Mouse (Mus musculus) lung, postnatal 4 days (tissue): ENCODE measurements around the gene Tex52.

Source experiments
- DNase-seq, 2 experiments: peaks; one replicate each; pipeline ENCODE4 v3.0.0; 2021

Tex52 gene

DNA sequence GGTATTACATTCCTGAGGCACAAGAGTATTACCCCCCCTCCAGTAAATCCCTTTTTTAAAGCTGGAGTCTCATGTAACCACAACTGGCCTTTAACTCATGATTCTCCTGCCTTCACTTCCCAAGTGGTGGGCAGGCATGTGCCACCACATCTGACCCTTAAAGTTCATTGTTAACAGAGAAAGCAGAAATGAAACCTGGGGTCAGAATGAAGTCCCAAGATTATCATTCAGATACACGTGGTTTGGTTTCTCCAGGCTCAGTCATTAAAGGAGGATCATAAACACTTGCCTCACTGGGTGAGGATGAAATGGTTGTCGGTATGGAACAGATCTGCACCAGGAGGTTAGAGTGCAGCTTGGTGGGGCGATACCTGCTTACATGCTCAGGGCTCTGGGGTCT is 6.0 kb downstream of the Tex52 start:
- DNase-seq: no peak

DNA sequence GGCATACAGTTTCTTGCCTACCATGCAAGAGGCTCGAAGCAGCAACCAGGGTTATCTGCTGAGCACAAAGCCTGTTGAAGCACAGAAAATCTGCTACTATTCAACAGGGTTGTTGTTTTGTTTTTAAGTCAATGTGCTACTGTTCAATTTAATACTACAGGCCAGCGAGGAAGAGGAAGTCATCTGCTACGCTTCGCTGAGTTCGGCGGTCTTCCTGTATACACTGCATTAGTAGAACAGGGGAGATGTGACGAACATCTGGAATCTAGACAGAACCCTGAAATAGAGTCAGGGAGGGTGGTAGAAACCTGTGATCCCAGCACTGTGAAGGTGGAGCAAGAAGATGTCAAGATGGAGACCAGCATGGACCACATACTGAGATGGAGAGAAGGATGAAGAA is 8.5 kb downstream of the Tex52 start:
- DNase-seq: no peak

DNA sequence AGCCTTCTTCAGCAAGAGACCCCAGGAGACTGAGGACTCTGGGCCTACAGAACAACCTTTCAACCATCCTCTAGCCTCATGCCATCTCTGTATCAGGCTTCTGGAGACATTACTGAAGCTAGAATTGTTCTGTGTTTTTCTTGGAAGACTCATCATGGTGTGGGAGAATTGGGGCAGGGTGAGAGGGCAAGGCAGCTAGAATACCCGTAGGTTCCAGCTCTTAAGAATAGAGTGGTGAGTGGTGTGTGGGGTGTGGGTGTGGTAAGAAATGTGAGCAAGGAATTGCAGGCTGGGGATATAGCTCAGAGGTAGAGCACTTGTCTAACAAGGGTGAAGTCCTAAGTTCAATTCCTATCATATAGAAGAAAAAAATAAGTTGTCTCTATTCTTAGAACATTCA is 9.8 kb downstream of the Tex52 start:
- no peak for DNase-seq

DNA sequence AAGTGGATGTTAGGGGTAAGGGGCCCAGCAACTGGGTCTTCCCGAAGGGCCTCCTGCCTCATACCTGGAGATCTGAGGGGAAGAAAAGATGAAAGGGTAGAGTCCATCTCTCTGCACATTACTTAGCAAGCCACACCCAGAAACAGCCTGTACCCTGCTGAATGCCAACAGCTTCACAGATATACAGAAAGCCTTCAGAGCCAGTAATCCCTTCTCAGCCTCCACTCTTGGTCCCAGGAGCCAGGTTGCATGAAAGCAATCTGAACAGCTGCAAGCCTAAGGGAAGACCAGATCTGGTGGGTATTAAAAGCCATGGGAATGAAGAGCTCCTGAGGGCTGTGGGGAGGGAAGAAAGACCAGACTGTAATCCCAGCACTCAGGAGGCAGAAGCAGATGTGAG is 13.9 kb downstream of the Tex52 start:
- no peak for DNase-seq

DNA sequence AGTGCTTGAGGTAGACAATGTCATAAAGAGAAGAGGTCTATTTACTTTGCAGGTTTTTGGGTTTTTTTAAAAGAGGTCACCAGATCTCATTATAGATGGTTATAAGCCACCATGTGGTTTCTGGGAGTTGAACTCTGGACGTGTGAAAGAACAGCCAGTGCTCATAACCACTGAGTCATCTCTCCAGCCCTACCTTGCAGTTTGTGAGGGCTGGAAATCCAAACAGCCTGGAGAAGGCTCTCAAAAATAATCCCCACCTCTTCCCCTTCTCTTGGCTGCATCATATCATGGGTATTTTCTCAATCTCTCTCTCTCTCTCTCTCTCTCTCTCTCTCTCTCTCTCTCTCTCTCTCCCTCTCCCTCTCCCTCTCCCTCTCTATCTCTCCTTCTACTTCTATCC is 15.4 kb downstream of the Tex52 start:
- DNase-seq: no peak

DNA sequence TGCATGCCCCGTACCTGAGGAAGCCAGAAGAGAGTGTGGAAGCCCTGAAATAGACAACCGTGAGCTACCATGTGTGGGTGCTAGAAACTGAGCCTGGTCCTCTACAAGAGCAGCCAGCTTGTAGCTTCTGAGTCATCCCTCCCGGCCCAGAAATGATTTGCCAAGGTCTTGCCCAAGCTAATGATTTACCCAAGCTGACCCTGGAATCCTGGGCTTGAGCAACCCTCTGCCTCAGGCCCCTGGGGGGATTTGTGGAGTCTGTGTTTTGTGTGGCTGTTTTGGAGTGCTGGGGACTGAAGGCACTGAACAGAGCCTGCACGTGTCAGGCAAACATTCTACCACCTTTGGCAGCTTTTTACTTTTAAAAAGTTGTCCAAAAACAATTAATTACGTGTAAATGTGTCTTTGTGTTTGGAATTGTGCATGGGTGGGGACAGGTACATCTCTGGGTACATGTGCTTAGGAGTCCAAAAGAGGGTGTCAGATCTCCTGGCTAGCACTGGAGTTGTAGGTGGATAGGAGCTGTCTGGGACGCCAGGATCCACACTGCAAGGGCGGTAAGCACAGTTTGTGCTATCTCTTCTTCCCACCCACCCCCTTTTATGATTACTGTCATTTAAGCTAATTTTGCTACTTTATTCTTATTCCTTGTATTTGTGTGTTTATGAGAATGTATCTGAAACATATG is 22.5 kb downstream of the Tex52 start:
- no peak for DNase-seq

DNA sequence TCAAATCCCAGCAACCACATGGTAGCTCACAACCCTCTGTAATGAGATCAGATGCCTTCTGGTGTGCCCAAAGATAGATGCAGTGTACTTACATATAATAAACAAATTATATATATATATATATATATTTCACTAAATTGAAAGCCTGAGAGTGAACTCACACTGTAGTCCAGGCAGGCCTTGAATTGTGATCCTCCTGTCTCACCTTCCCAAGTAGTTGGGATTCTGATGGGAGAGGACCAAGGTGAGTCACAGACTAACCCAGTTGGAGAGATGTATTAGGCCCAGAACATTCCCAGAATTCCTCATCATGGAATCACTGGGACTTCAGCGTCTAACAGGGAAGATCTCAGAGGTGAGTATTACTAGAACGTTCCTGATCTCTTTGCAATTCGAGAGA is 23.7 kb downstream of the Tex52 start, which contains the start of gene Nrip2:
TSS of gene Nrip2 (plus strand) at position 301 of the 400 bp plus-strand sequence.
- no peak for DNase-seq

DNA sequence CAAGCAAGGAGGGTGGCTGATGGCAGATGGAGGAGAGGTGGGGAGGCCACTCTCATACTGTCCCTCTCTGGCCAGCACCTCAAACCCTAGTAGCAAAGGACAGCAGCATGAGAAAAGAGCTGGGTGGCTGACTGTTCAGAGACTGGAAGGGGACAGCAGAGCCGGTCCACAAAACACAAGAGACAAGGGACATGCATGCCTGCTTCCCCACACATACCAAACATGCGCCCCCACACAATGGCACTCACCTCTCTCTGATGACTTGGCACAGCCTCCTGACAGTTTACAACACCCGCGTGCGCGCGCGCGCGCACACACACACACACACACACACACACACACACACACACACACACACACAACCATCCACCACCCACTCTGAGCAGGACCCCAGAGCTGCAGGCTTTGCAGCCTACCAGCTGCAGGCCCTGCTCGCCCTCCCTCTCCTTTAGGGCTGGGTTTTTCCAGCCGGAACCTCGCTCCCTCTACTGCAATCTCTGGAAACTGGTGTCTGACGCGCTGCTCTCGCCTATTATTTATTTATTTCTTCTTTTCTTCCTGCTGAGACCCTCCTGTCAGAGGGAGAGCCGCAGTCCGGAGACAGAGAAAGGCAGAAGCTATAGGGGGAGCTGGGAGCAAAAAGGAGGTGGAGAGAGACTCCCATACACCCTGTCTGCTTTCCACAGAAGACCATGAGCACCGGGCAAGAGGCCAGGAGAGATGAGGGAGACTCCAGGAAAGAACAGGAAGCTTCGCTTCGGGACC is 24.3 kb downstream of the Tex52 start:
- DNase-seq: peak; percentile 16 to 40

DNA sequence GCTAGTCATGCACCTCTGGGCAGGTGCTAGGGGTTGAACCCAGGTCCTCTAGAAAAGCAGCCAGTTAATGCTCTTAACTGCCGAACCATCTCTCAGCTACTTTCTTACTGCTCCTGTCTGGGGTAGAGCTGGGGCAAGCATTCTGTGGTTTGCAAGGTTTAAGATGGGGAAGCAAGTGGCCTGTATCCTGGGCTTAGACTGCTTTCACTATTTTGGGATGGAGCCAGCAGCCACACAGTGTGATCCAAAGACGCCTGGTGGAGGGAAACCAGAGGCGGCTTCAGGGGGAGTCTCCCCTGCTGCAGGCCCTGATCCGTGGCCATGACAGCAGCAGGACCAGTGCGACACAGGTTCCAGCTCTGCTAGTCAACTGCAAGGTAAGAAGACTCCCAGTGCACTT is 29.5 kb downstream of the Tex52 start:
- no peak for DNase-seq

DNA sequence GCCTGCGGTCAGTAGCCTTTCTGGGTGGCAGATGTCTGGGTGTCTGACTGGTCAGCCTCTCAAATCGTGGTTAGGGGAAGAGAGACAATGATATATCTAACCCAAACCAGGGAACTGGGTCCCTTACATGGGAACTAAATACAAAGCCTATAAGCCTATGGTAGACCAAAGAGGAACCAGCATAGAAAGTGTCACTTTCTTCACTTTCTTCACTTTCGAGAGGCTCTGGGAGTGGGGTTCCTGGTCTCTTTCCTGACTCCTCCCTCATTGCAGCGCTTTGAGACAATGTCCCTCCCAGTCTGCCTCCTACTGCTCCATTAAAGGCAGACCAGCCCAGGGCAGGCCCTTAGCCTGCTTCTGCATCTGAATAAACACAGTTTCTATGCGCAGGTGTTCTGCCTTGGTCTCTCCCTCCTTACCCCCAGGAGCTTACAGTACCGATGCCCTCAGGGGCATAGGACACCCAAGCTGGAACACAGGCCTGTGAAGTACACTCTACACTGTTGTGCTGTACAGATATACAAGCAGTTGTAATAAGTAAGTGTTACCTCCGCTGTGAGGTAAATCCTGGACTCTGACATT is 33.4 kb downstream of the Tex52 start:
- DNase-seq: no peak

DNA sequence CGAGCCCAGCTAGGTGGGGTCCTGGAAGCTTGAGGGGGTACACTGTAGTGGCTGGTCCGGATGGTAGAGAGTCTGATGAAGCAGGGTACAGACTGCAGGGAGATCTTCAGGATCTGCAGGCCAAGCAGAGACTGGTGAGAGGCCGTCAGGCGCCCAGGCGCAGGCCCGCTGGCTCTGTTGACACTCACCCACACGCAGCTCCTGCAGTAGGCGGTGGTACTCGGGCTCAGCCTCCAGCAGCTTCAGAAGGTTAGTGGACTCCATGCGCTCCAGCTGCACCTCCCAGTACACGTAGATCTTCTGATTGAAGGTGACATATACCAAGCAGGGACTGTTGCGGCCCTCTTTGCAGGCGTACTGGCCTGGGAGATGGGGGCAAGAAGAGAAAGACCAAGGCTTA is 35.0 kb downstream of the Tex52 start:
- DNase-seq: no peak

DNA sequence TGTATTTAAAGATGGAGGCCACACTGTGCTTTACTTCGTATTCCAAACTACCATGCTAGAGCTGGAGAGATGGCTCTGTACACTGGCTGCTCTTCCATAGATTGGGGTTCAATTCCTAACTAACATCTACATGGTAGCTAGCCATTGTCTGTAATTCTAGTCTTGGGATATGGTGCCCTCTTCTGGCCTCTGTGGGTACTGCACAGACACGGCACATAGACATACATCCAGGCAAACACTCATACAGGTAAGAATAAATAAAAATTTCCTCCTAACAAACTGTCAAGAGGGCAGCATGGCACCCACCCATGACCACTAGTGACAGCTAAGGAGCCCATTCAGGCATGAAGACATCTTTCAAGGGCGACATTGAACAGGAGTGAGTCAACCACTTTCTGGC is 35.9 kb downstream of the Tex52 start:
- peak; percentile 47 to 81 for DNase-seq

DNA sequence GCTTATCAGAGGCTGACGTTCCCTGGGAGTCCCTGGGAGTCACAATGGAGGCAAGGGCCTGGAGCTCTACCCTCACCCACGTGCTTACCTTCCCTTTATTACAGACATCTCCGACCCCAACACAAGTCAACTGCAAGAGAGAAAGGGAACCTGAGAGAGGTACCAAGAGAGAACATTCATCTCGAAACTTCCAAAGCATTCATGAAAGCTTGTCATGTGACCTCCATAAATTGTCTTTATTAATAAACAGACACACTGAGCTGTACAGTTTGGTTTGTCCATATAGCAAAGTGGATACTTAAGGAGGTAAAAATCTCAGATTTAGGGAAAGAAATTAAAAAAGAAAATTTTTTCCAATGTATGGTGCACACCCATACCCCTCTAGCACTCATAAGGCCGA is 40.9 kb downstream of the Tex52 start:
- DNase-seq: no peak

DNA sequence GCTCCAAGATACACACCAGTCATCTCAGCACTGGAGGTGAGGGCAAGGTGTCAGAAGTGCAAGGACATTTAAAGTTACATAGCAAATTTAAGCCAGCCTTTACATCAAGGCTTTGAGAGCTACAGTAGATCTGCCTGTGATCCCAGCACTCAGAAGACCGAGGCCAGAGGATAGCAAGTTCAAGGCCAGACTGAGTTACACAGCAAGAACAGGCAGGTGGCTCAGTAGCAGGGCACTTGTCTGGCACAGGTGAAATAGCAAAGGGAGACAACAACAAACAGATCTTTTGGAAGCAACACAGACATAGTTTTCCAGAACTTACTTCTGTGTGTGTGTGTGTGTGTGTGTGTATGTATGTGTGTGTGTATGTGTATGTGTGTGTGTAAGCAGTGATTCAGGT is 42.8 kb downstream of the Tex52 start:
- no peak for DNase-seq

DNA sequence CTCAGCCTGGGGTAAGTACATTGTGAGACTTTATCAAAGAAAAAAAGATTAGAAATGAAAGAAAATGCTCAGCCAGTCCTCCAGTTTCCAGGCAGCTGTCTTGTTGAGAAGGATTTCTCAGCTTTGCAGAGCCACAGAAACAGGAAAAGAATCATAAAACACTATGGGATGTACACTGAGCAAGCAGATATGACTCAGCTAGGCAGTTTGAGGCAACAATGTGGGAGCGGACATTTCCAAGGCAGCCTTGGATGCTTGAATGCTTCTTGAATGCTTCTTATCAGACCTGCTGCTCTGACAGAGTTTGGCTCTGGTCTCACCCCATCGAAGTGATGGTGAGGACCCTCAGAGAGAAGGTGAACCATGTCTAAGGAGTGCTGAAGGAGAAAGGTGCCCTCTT is 45.8 kb downstream of the Tex52 start:
- DNase-seq: no peak

DNA sequence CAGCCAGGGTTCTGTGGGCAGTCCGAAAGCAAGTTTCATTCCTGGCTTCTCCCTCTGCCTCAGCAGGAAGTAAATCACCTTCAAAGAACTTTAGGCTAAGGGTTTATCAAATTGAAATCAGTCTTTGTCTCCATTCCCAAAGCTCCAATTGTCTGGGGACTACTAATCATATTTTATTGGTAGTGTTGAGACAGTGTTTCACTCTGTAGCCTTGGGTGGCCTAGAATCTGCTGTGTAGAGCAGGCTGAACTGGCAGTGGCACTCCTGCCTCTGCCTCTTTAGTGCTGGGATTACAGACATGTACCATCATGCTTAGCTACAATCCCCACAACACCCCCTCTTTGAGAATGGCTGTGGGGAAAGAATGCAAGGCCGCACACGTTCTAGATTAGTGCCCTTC is 46.2 kb downstream of the Tex52 start:
- DNase-seq: no peak

DNA sequence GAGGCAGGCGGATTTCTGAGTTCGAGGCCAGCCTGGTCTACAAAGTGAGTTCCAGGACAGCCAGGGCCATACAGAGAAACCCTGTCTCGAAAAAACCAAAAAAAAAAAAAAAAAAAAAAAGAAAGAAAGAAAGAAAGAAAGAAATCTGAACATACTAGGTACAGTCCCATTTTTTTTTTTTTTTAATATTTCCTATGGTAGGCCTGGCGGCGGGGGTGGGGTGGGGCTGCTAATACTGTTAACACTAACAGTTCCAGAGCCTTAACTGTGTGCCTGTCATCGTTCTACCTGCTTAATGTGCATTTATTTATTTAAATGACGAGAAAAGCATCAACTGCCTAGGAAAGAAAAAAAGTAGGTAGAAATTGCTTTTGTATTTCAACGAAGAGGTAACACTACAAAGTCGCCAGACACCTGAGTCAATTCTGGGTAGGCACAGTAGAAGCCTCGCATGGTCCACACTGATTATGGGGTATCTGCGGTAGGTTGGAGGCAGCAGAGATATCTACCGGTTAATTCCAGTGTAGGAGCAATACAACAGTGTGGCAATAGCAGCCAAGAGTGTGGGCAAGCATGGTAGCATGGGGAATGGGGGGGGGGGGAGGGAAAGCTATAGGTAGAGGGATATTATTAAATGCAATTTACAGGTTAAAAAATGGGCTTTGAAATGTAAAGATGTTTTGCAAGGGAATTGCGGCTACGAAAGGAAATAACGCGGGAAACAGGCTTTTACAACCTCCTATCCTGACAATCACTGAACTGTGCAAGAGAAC is 48.4 kb downstream of the Tex52 start:
- DNase-seq: no peak

DNA sequence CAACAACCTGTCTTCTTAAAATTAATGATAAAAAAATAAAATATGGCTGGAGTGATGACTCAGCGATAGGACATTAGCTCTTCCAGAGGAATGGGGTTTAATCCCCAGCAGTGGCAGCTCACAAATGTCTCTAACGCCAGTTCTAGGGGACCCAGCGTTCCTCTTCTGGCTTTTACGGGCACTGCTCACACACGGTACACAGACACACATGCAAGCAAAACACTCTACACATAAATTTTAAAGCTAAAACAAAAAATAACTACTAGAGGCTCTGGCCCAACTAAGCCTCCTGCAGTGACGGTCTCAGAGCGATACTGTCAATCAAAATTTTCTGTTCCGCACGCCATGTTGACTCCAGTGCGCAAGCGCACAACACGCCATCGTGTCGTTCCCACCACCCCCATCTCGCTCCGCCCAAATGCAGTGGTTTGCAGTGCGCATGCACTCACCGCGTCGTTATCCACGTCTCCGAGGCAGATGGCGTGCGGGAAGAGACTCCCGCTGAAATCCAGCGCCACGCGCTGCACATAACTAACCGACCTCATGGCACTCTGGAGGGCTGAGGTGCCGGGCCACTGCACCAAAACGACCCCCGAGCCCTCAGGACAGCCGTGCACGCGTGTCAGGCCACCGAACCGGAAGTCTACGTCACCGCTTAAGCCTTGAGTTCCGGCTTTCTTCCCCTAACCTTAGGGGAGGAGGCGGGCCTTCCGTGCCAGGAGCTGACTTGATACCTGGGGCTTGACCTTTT is 49.2 kb downstream of the Tex52 start, which contains the start of gene Itfg2:
TSS of gene Itfg2 (minus strand) at position 663 of the 751 bp plus-strand sequence.
- peak; percentile 96 to 97 for DNase-seq

DNA sequence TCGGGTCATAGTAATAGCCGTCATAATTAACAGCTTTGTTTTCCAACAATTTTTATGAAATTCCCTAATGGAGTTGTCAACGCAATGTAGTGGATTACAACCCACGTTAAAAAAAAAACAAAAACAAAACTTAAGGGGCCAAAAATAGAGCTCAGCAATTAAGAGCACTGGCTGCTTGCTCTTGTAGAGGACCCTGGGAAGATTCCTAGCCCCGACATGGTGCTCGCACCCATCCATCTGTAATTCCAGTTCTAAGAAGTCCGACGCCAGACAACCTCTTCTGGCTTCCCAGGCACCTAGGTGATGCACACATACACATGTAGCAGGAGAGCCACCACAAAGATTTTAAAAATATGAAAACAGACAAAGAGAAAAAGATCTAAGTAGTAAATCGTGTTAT is 49.8 kb downstream of the Tex52 start:
- DNase-seq: no peak

DNA sequence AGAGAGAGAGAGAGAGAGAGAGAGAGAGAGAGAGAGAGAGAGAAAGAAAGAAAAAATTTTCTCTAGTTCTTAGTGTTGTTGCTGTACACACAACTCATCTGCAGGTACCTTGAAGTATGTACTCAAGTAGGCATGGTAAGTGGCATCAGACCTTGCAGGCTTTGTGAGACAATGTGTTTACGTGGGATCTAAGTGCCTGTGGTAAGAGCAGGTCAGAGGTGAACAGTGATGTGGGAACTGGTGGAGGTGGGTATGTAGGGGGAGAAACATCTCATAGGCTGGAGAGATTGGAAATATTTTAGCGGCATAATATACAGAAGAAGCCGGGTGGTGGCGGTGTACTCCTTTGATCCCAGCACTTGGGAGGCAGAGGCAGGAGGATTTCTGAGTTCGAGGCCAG is 52.3 kb downstream of the Tex52 start:
- no peak for DNase-seq

DNA sequence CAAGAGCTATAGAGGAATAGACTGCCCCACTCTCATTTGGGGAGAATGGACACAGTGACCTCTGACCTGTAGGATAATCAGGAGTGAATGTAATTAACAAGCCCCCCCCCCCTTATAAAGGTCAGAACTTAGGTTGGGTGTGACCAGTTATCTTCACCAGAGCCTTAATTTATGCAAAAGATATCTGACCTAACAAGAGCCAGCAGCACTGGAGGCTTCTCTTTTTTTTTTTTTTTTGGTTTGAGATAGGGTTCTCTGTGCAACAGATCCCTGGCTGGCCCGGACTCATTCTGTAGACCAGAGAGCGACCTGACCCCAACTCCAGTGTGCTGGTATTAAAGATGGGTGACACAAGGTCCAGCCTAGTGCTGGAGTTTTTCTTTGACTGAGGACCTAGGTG is 54.0 kb downstream of the Tex52 start:
- no peak for DNase-seq

DNA sequence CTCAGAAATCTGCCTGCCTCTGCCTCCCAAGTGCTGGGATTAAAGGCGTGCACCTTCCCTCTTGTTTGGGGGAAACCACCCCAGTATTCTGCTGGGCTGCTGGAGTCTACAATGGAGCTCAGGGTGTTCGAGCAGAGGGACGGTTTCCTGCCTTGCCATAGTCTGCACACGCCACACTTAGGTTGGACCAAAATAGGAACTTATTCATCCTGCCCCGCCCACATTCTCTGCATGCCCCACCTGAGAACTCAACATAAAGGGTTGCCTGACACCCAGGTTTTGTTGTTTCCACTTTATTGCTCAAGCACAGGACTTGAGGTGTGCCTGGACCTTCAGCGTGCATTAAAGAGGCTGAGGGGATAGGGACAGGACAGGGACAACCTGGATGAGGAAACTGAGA is 54.6 kb downstream of the Tex52 start:
- DNase-seq: no peak
